ENCODE assay signal across 8 mouse cellular contexts in the genomic region with DNA sequence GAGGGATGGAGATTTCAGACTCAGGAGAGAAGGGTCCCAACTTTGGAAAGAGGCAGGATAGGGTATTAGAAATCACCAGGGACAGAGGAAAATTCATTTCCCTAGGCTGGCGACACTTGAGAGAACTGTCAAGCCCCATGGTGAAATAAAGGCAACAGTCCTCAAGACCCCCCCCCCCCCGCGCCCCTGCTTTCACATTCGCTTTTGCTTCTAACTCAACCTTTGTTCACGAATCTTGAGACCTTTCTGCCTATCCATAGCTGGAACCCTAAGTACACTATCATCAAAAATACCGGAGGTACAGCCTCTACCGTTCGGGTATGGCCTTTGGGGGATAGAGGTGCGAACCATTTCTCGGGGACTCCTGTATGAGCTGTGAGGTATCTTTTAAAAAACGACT. TPM values are rescaled to one million over a fixed set of nuclear protein-coding genes. Genes with fewer than 3 reads are reported as not detected.
DNase-seq lines count a peak whose midpoint lies in the region; ATAC-seq and TF ChIP-seq lines count a peak whose summit lies in the region.

No protein-coding gene starts in this region.

- no peak for TF ChIP-seq CTCF in olfactory bulb, adult 2 months (IDR thresholded peaks at IDR 0.05; ENCODE audit: insufficient read depth, low read depth, low read length)

- H3K4me1 ChIP-seq in lung, embryonic 15.5 days = peaks cover 32% of the 10 kb centered on the region
- H3K4me1 ChIP-seq in forebrain, embryonic 10.5 days = peaks cover 47% of the 10 kb centered on the region
- peaks cover 5% of the 10 kb centered on the region for H3K4me1 ChIP-seq in limb, embryonic 11.5 days (ENCODE audit: control insufficient read depth, insufficient read depth, low read length)
- H3K4me1 ChIP-seq in olfactory bulb, adult 2 months (ENCODE audit: control insufficient read depth, insufficient read depth, low read length) = peaks cover 14% of the 10 kb centered on the region

- H3K9me3 ChIP-seq in lung, embryonic 15.5 days = no peaks in the 10 kb centered on the region
- no peaks in the 10 kb centered on the region for H3K9me3 ChIP-seq in forebrain, embryonic 10.5 days
- H3K9me3 ChIP-seq in limb, embryonic 11.5 days (ENCODE audit: control insufficient read depth, low read length) = no peaks in the 10 kb centered on the region

- TF ChIP-seq POLR2A in olfactory bulb, adult 2 months (IDR thresholded peaks at IDR 0.05; ENCODE audit: insufficient read depth, low read depth, low read length) = no peak

- peak overlapping the region; percentile 69 for H3K4me2 ChIP-seq in lung, embryonic 15.5 days
- H3K4me2 ChIP-seq in limb, embryonic 11.5 days (ENCODE audit: low read depth, severe bottlenecking) = peak overlapping the region; percentile 54; the same call in 1 of the 2 replicates

- peak overlapping the region; percentile 83 for H3K27ac ChIP-seq in lung, embryonic 15.5 days
- peak overlapping the region; percentile 97 for H3K27ac ChIP-seq in forebrain, embryonic 10.5 days
- peak overlapping the region; percentile 65 for H3K27ac ChIP-seq in limb, embryonic 11.5 days (replicated peaks; ENCODE audit: low read depth, low read length)
- peak overlapping the region; percentile 80; the same call in 1 of the 2 replicates for H3K27ac ChIP-seq in olfactory bulb, adult 2 months (ENCODE audit: insufficient read depth, low read depth, low read length)

- peak overlapping the region; percentile 90 for H3K9ac ChIP-seq in lung, embryonic 15.5 days
- peak overlapping the region; percentile 96 for H3K9ac ChIP-seq in limb, embryonic 11.5 days (ENCODE audit: low read length)

- DNase-seq in lung, postnatal 14 days = no peak
- no peak for DNase-seq in forebrain, embryonic 10.5 days (ENCODE audit: extremely low spot score, low spot score)
- no peak for DNase-seq in limb, embryonic 11.5 days (ENCODE audit: low spot score)
- no peak for DNase-seq in layer of hippocampus, postnatal 10 days (ENCODE audit: low spot score in 2 of 2)
- DNase-seq in right cerebral cortex, postnatal 36 days (ENCODE audit: low spot score in 2 of 2) = no peak

- no peaks in the 10 kb centered on the region for H3K27me3 ChIP-seq in lung, embryonic 15.5 days
- H3K27me3 ChIP-seq in forebrain, embryonic 10.5 days (ENCODE audit: poor library complexity, severe bottlenecking) = no peaks in the 10 kb centered on the region
- H3K27me3 ChIP-seq in limb, embryonic 11.5 days (ENCODE audit: control insufficient read depth, insufficient read depth, low read length) = no peaks in the 10 kb centered on the region

- no peak for ATAC-seq in lung, embryonic 15.5 days (ENCODE audit: borderline replicate concordance, extremely low read depth, low FRiP score, low TSS enrichment)
- no peak for ATAC-seq in limb, embryonic 11.5 days (ENCODE audit: insufficient number of reproducible peaks, low FRiP score, low TSS enrichment, low read depth)
- ATAC-seq in frontal cortex, adult (ENCODE audit: low TSS enrichment) = no peak

- H3K36me3 ChIP-seq in lung, embryonic 15.5 days = peaks cover 11% of the 10 kb centered on the region
- peaks cover 27% of the 10 kb centered on the region for H3K36me3 ChIP-seq in forebrain, embryonic 10.5 days (replicated peaks)
- H3K36me3 ChIP-seq in limb, embryonic 11.5 days (ENCODE audit: control insufficient read depth, insufficient read depth, low read length) = peaks cover 5% of the 10 kb centered on the region

- 62% methylated on average over 11 of the region's 11 CpGs for whole genome bisulfite sequencing in lung, embryonic 15.5 days
- WGBS in forebrain, embryonic 10.5 days = 66% methylated on average over 11 of the region's 11 CpGs
- 69% methylated on average over 11 of the region's 11 CpGs for WGBS in limb, embryonic 11.5 days
- WGBS in olfactory bulb, adult 2 months = 60% methylated on average over 11 of the region's 11 CpGs

- H3K4me3 ChIP-seq in lung, embryonic 15.5 days = peak overlapping the region; percentile 87
- peak overlapping the region; percentile 100 for H3K4me3 ChIP-seq in forebrain, embryonic 10.5 days
- peak overlapping the region; percentile 100 for H3K4me3 ChIP-seq in limb, embryonic 11.5 days (ENCODE audit: low read depth, low read length)
- H3K4me3 ChIP-seq in olfactory bulb, adult 2 months (ENCODE audit: insufficient read depth, low read depth, low read length) = peak overlapping the region; percentile 56

RNA-seq across cellular contexts. Expression of a gene that starts 0.5 kb away (rescaled TPM):
- 26.1 and 27.6 TPM in 2 replicates for polyA plus RNA-seq in lung, embryonic 15.5 days (2015; fragmentation: Nextera tagmentation; extraction: Ambion mirVana)
- polyA plus RNA-seq in forebrain, embryonic 10.5 days (2016; fragmentation: Nextera tagmentation; extraction: Ambion mirVana) = 24.8 and 25.9 TPM in 2 replicates
- polyA plus RNA-seq in limb, embryonic 11.5 days (2014; fragmentation: Nextera tagmentation; extraction: Ambion mirVana) = 16.8 and 18.6 TPM in 2 replicates
- 187 and 444 TPM in 2 replicates for polyA plus RNA-seq in olfactory bulb, adult 2 months (2012; ENCODE audit: insufficient read depth, insufficient read length, low replicate concordance, missing spikeins)
- 100 to 1,000 TPM; 368 to 386 TPM for total RNA-seq in layer of hippocampus, postnatal 10 days (2021)

RNA-seq across cellular contexts. Expression of a gene that starts 59.3 kb away (rescaled TPM):
- polyA plus RNA-seq in lung, embryonic 15.5 days (2015; fragmentation: Nextera tagmentation; extraction: Ambion mirVana) = 308 and 313 TPM in 2 replicates
- 404 and 428 TPM in 2 replicates for polyA plus RNA-seq in forebrain, embryonic 10.5 days (2016; fragmentation: Nextera tagmentation; extraction: Ambion mirVana)
- 500 and 537 TPM in 2 replicates for polyA plus RNA-seq in limb, embryonic 11.5 days (2014; fragmentation: Nextera tagmentation; extraction: Ambion mirVana)
- polyA plus RNA-seq in olfactory bulb, adult 2 months (2012; ENCODE audit: insufficient read depth, insufficient read length, low replicate concordance, missing spikeins) = 341 and 667 TPM in 2 replicates
- 100 to 1,000 TPM; 218 to 245 TPM for total RNA-seq in layer of hippocampus, postnatal 10 days (2021)
